Mouse (Mus musculus): ENCODE measurements around the gene Actn4. TPM values are rescaled to one million over a fixed set of nuclear protein-coding genes. Genes with fewer than 3 reads are reported as not detected.

Actn4 gene
- total and polyA plus RNA-seq, 3 experiments, result 60.5 to 267 TPM; not detected in 1

DNA sequence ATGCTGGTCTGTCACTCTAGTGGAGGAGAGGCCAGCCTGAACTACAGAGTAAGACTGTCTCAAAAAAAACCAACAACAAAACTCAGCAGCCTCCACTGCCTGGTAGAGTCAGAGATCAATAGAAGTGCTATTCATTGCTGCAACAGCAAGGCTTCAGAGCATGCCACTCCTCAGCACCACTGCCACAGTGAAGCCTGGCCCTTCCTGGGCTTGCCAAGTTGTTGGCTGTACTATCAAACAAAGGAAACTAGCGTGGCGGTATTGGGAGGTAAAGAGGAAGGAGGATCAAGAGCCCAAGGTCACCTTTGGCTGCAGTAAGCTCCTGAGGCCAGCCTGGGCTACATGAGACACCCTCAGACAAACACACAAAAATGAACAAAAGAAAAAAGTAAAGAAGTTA is 36.0 kb downstream of the Actn4 start:
- peaks cover 17% of the 10 kb centered on the region for H3K79me2 ChIP-seq (ENCODE audit: control insufficient read depth, insufficient read depth, low read length, poor library complexity)
- H3K27me3 ChIP-seq (ENCODE audit: control insufficient read depth in 1 of 2, insufficient read depth in 2 of 2, low read length in 2 of 2), result no peaks in the 10 kb centered on the region
- H3K27ac ChIP-seq (ENCODE audit: control insufficient read depth, low read depth, low read length), result no peak overlapping the region
- no peak for TF ChIP-seq POLR2A (IDR thresholded peaks at IDR 0.05; ENCODE audit: control insufficient read depth in 1 of 2, insufficient read depth in 1 of 2, low read depth in 1 of 2, low read length in 2 of 2, poor library complexity in 1 of 2)
- TF ChIP-seq NRF1 (IDR thresholded peaks at IDR 0.05; ENCODE audit: insufficient read depth, low read depth, low read length, poor library complexity, severe bottlenecking), result no peak
- TF ChIP-seq SMC3 (IDR thresholded peaks at IDR 0.05; ENCODE audit: low read depth, low read length), result no peak
- TF ChIP-seq TCF12 (IDR thresholded peaks at IDR 0.05; ENCODE audit: low read depth, low read length), result no peak
- TF ChIP-seq RCOR1 (IDR thresholded peaks at IDR 0.05; ENCODE audit: low read depth, low read length), result no peak
- TF ChIP-seq USF2 (IDR thresholded peaks at IDR 0.05; ENCODE audit: borderline replicate concordance in 1 of 2, insufficient read depth in 1 of 2, low read depth in 1 of 2, low read length in 2 of 2), result no peak
- TF ChIP-seq MAX (IDR thresholded peaks at IDR 0.05; ENCODE audit: low read length), result no peak
- TF ChIP-seq KAT2A (conservative IDR thresholded peaks at IDR 0.05; ENCODE audit: low read depth, low read length), result no peak
- no peak for TF ChIP-seq MYB (IDR thresholded peaks at IDR 0.05; ENCODE audit: low read depth, low read length)
- no peak for TF ChIP-seq POLR2AphosphoS5 (IDR thresholded peaks at IDR 0.05; ENCODE audit: borderline replicate concordance, low read depth, low read length)
- no peak for TF ChIP-seq MYC (IDR thresholded peaks at IDR 0.05; ENCODE audit: low read depth, low read length)
- TF ChIP-seq SIN3A (IDR thresholded peaks at IDR 0.05; ENCODE audit: low read length), result no peak
- no peak for TF ChIP-seq NELFE (IDR thresholded peaks at IDR 0.05; ENCODE audit: low read depth, low read length)
- TF ChIP-seq EP300 (IDR thresholded peaks at IDR 0.05; ENCODE audit: low read depth in 1 of 2, low read length in 2 of 2), result no peak
- no peak for TF ChIP-seq RAD21 (IDR thresholded peaks at IDR 0.05; ENCODE audit: low read depth, low read length)
- TF ChIP-seq TBP (IDR thresholded peaks at IDR 0.05; ENCODE audit: low read depth, low read length), result no peak
- no peak overlapping the region for H3K4me3 ChIP-seq (ENCODE audit: control insufficient read depth in 1 of 2, insufficient read depth in 1 of 2, low read depth in 2 of 2, low read length in 2 of 2)
- DNase-seq (ENCODE audit: low read depth, low spot score), result no peak
- H3K36me3 ChIP-seq (ENCODE audit: control insufficient read depth in 1 of 2, insufficient read depth in 2 of 2, low read length in 2 of 2), result peaks cover 0 to 6% of the 10 kb centered on the region in 2 experiments; a peak in 2 of 4 replicates
- no peak overlapping the region for H3K9ac ChIP-seq (ENCODE audit: control insufficient read depth, low read depth, low read length, poor library complexity, severe bottlenecking)
- H3K9me3 ChIP-seq (replicated peaks; ENCODE audit: insufficient read depth, low read length), result no peaks in the 10 kb centered on the region
- no peaks in the 10 kb centered on the region for H3K4me1 ChIP-seq (ENCODE audit: control insufficient read depth in 1 of 2, insufficient read depth in 2 of 2, low read length in 2 of 2)

GRCm38 (mm10) chr7:28925317-28925716 is 36.8 kb downstream of the Actn4 start:
- H3K9me3 ChIP-seq (replicated peaks; ENCODE audit: insufficient read depth, low read length), result no peaks in the 10 kb centered on the region
- H3K36me3 ChIP-seq (ENCODE audit: control insufficient read depth in 1 of 2, insufficient read depth in 2 of 2, low read length in 2 of 2), result peaks cover 0 to 8% of the 10 kb centered on the region in 2 experiments; a peak in 2 of 4 replicates
- no peaks in the 10 kb centered on the region for H3K27me3 ChIP-seq (ENCODE audit: control insufficient read depth in 1 of 2, insufficient read depth in 2 of 2, low read length in 2 of 2)
- no peak for DNase-seq (ENCODE audit: low read depth, low spot score)
- no peak overlapping the region for H3K4me3 ChIP-seq (ENCODE audit: control insufficient read depth in 1 of 2, insufficient read depth in 1 of 2, low read depth in 2 of 2, low read length in 2 of 2)
- no peak overlapping the region for H3K9ac ChIP-seq (ENCODE audit: control insufficient read depth, low read depth, low read length, poor library complexity, severe bottlenecking)
- no peak overlapping the region for H3K27ac ChIP-seq (ENCODE audit: control insufficient read depth, low read depth, low read length)
- TF ChIP-seq ZKSCAN1 (IDR thresholded peaks at IDR 0.05; ENCODE audit: low read depth, low read length), result no peak
- TF ChIP-seq EP300 (IDR thresholded peaks at IDR 0.05; ENCODE audit: low read depth in 1 of 2, low read length in 2 of 2), result no peak
- no peak for TF ChIP-seq ETS1 (IDR thresholded peaks at IDR 0.05; ENCODE audit: low read depth, low read length)
- TF ChIP-seq UBTF (IDR thresholded peaks at IDR 0.05; ENCODE audit: borderline replicate concordance, insufficient read depth, low read depth, low read length), result no peak
- no peak for TF ChIP-seq MAX (IDR thresholded peaks at IDR 0.05; ENCODE audit: low read length)
- H3K79me2 ChIP-seq (ENCODE audit: control insufficient read depth, insufficient read depth, low read length, poor library complexity), result peaks cover 13% of the 10 kb centered on the region
- no peaks in the 10 kb centered on the region for H3K4me1 ChIP-seq (ENCODE audit: control insufficient read depth in 1 of 2, insufficient read depth in 2 of 2, low read length in 2 of 2)

All from MEL (cell line).